Mouse (Mus musculus) heart, embryonic 13.5 days (tissue): ENCODE measurements around the gene Olfr1371. TPM values are rescaled to one million over a fixed set of nuclear protein-coding genes. Genes with fewer than 3 reads are reported as not detected.
"Not testable (repeated sequence)": the region's sequence is repeated elsewhere in the genome, so short reads cannot be mapped to it uniquely, and the experiment has no call there.

Experiments used
- ATAC-seq: fragments of 200-750 bp; cut with Nextera tagmentation; 2 replicates; pipeline ENCODE4 v1.8.0; 2017; ENCODE audit warnings: moderate TSS enrichment; ENCODE audit not compliant: insufficient number of reproducible peaks, low FRiP score, low TSS enrichment; ENCODE audit errors: extremely low read depth
- H3K27ac ChIP-seq: fragments of 300-500 bp; sonication (generic); replicated peaks from 2 replicates; pipeline ENCODE4 v1.5.1; 2015; ENCODE audit warnings: moderate library complexity, mild to moderate bottlenecking, inconsistent platforms
- H3K27me3 ChIP-seq: fragments of 300-500 bp; sonication (generic); replicated peaks from 2 replicates; pipeline ENCODE4 v1.6.1; 2015; ENCODE audit warnings: mild to moderate bottlenecking, inconsistent platforms
- H3K36me3 ChIP-seq: fragments of 300-500 bp; sonication (generic); 2 replicates; pipeline ENCODE4 v1.6.1; 2015; ENCODE audit warnings: mild to moderate bottlenecking, inconsistent platforms
- H3K4me1 ChIP-seq: fragments of 300-500 bp; sonication (generic); 2 replicates; pipeline ENCODE4 v1.6.1; 2015; ENCODE audit warnings: inconsistent platforms
- H3K4me2 ChIP-seq: fragments of 300-500 bp; sonication (generic); 2 replicates; pipeline ENCODE4 v1.6.1; 2015; ENCODE audit warnings: inconsistent platforms, mild to moderate bottlenecking, moderate library complexity
- H3K4me3 ChIP-seq: fragments of 300-500 bp; sonication (generic); 2 replicates; pipeline ENCODE4 v1.5.1; 2015; ENCODE audit warnings: moderate library complexity, mild to moderate bottlenecking, inconsistent platforms
- H3K9ac ChIP-seq: fragments of 300-500 bp; sonication (generic); 2 replicates; pipeline ENCODE4 v1.6.1; 2015; ENCODE audit warnings: inconsistent platforms, mild to moderate bottlenecking, moderate library complexity
- H3K9me3 ChIP-seq: fragments of 300-500 bp; sonication (generic); 2 replicates; pipeline ENCODE4 v1.6.1; 2016; ENCODE audit warnings: inconsistent platforms
- WGBS: fragments of 180-500 bp; shearing (Covaris S2); methylation state at CpG from one replicate; pipeline ENCODE4 v1.1.7; 2015; ENCODE audit warnings: mixed read lengths; 5-methylcytosine and 5-hydroxymethylcytosine counted together
- polyA plus RNA-seq: library from polyadenylated mRNA; unstranded; fragments of >200 nt; fragmentation: Nextera tagmentation; extraction: Ambion mirVana; gene quantifications from 2 replicates; pipeline ENCODE4 v1.2.1, GENCODE M21; 2015

The Olfr1371 gene
- polyA plus RNA-seq, 1 experiment from 2014 or later: not detected

DNA sequence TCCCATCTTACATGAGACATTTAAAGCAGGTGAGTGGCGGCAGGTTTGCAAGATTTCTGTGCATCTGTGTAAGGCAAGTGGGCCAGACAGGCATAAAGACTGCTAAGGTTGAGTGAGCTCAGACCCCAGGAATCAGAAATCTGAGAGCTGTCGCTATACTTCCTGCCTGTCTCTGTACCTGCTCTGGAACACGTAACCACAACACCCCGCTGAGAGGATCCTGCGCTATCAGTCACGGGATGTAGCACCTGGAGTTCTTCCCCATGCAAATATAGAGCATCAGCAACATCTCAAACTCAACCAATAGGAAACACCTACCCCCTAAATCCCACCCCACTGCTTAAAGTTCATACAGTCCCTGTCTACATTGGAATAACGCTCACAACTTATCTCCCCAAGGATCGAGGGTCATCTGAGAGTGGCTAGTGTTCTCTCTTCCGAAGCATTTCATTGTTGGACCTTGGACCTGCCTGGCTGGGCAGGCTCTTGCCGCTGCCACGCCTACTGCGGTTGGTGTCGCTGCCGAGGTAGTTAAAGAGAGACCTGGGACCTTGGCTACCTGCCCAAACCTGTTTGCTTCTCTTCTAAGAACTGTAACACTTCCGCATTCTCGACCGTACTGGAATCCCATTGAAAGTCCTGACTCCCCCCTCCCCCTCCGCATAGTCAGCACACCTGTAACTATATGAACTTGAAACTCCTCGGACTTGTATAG is 10.3 kb upstream of the Olfr1371 start:
- Histone ChIP-seq H3K9me3 (no peaks in the 10 kb centered on the region), H3K36me3 (no peaks in the 10 kb centered on the region), H3K27me3 (peaks cover 10% of the 10 kb centered on the region), H3K9ac (peak overlapping the region; percentile 48; the same call in 1 of the 2 replicates), H3K4me2 (peak overlapping the region; percentile 65), H3K4me3 (peak overlapping the region; percentile 37), H3K4me1 (peaks cover 11% of the 10 kb centered on the region), H3K27ac (no peak overlapping the region)
- 12% methylated on average over 19 of the region's 19 CpGs for WGBS
- ATAC-seq: no peak

DNA sequence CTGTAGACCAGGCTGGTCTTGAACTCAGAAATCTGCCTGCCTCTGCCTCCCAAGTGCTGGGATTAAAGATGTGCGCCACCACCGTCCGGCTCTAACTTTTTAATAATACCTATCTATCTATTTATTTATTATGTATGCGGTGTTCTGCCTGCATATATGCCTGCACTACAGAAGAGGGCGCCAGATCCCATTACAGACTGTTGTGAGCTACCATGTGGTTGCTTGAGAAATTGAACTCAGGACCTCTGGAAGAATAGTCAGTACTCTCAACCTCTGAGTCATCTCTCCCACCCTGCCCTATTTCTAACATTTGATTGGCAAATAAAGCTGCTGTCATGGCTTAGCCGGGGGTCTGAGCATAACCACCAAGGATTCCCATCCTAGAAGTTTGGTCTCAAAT is 9.1 kb upstream of the Olfr1371 start:
- no peaks in the 10 kb centered on the region for H3K36me3 ChIP-seq
- no peak overlapping the region for H3K4me3 ChIP-seq
- ATAC-seq: no peak
- H3K4me1 ChIP-seq: peaks cover 11% of the 10 kb centered on the region
- 71% methylated on average over 6 of the region's 6 CpGs for WGBS
- H3K27me3 ChIP-seq: peaks cover 10% of the 10 kb centered on the region
- no peak overlapping the region for H3K4me2 ChIP-seq
- H3K9me3 ChIP-seq: no peaks in the 10 kb centered on the region
- H3K9ac ChIP-seq: no peak overlapping the region
- no peak overlapping the region for H3K27ac ChIP-seq

DNA sequence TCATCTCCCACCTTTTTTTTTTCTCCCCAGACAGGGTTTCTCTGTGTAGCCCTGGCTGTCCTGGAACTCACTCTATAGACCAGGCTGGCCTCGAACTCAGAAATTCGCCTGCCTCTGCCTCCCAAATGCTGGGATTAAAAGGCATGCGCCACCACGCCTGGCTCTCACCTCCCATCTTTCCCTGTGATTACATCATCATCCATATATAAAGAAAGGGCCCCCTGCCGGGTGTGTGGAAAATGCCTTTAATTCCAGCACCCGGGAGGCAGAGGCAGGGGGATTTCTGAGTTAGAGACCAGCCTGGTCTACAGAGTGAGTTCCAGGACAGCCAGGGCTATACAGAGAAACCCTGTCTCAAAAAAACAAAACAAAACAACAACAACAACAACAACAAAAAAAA is 8.1 kb upstream of the Olfr1371 start:
- H3K27ac ChIP-seq, H3K9ac ChIP-seq, H3K4me2 ChIP-seq, H3K4me3 ChIP-seq, H3K9me3 ChIP-seq, ATAC-seq, H3K27me3 ChIP-seq, H3K36me3 ChIP-seq: not testable (repeated sequence)
- 81% methylated on average over 6 of the region's 6 CpGs for WGBS
- H3K4me1 ChIP-seq: peaks cover 11% of the 10 kb centered on the region

DNA sequence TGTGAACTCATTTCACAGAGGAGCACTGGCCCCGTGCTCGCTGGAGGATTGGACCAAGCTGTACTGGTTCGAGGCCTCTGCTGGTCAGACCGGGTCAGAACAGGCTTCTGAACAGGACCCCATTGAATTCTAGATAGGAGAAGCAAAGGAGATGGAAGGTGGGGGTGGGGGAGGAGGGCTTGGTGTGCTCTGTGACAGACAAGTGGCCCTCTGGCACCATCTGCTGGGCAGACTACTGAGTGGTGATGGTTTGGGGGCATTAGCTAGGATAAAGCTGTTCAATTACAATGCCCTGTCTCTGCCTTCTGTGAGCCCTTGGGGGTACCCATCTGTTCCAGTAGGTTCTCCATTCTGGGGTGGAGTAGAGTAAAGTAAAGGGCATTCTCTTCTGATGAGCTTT is 6.5 kb upstream of the Olfr1371 start:
- Histone ChIP-seq H3K27me3 (peaks cover 10% of the 10 kb centered on the region), H3K27ac (no peak overlapping the region), H3K36me3 (no peaks in the 10 kb centered on the region), H3K9ac (0 out of 2 replicates have a peak overlapping the region, but pooled peaks have one; percentile 38), H3K9me3 (no peaks in the 10 kb centered on the region), H3K4me2 (peak overlapping the region; percentile 44), H3K4me3 (no peak overlapping the region), H3K4me1 (peaks cover 11% of the 10 kb centered on the region)
- ATAC-seq: no peak
- 5% methylated on average over 4 of the region's 4 CpGs for WGBS

DNA sequence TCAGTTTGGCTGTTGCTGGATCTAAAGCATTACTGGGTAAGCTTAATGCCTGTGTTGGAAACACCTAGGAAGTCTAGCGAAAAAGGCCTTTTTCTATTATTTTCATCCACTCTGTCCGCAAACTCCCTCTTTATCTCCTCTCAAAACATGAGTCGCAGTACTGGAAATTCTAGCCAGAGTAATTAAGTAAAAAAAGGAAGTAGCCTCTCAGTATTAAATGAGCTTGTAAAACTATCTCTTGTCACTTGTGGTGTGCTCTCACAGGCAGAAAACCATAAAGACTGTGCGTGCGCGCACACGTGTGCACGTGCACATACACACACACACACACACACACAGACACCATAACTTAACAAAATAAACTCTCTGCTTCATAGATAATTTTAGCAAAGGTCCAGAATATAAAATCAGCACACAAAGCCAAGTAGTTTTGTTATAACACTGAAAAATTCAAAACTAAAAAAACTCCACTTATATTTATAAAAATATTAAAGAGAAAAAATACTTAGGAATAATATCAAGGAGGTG is 17.2 kb downstream of the Olfr1371 start:
- not testable (repeated sequence) for H3K9ac ChIP-seq, H3K4me3 ChIP-seq, H3K36me3 ChIP-seq, H3K27me3 ChIP-seq, H3K4me1 ChIP-seq, ATAC-seq, H3K27ac ChIP-seq, H3K4me2 ChIP-seq, H3K9me3 ChIP-seq
- 82% methylated on average over 8 of the region's 8 CpGs for WGBS

DNA sequence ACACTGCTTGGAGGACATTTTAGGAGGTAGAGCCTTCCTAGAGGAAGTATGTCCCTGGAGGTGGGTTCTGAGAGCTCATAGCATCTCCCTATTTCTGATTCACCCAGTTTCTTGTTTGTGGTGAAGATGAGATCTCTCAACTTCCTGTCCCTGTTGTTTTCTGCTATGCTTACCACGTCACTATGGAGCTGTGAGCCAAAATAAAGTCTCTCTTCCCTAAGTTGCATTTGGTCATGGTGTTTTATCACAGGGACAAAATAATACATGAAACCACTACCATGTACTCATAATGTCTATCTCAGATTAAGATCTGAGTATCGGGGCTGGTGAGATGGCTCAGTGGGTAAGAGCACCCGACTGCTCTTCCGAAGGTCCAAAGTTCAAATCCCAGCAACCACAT is 33.1 kb downstream of the Olfr1371 start:
- H3K27me3 ChIP-seq, H3K4me1 ChIP-seq, H3K27ac ChIP-seq, H3K4me3 ChIP-seq, H3K4me2 ChIP-seq, ATAC-seq, H3K9me3 ChIP-seq, H3K36me3 ChIP-seq, H3K9ac ChIP-seq: not testable (repeated sequence)
- WGBS: 73% methylated on average over 4 of the region's 4 CpGs

DNA sequence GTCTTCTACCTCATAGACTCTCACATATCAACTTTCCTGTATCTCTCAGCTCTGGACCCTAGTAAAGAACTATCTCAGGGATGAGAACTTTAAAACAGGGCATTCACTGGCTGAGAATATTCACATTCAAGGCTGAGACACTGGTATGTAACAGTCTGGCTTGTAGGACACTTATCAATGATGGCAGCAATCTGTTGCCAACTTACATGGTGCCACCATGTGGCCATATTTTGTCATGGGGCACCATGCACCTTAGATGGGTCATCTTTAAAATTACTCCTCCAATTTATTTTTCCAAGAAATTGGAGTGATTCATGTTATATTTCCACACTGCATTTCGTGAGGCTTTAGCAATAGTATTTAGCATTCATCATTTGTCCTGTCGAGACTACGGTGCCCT is 33.9 kb downstream of the Olfr1371 start:
- H3K36me3 ChIP-seq, H3K4me2 ChIP-seq, H3K27me3 ChIP-seq, H3K27ac ChIP-seq, H3K4me3 ChIP-seq, H3K9me3 ChIP-seq, H3K4me1 ChIP-seq, H3K9ac ChIP-seq, ATAC-seq: not testable (repeated sequence)
- WGBS: 100% methylated on average over 2 of the region's 3 CpGs

DNA sequence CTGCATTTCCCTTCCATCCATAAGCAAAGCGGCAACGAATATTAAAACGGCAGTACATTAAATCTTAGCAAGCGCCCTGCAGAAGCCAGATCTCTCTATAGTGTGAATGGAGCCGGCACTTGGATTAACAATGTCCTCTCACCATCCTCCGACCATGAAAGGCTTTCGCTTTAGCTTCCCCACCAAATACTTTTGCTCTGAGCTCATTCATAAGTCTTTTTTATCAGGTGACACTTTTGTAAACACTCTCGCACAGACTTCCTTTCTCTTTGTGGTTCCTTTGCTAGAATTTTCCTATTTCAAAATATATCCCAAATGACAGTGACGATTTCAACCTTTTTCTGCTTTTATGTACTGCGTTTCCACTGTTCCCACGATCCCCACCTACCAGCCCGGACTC is 45.3 kb downstream of the Olfr1371 start:
- 11% methylated on average over 12 of the region's 12 CpGs for WGBS
- peak overlapping the region; percentile 73 for H3K9ac ChIP-seq
- peaks cover 61% of the 10 kb centered on the region for H3K27me3 ChIP-seq
- H3K4me2 ChIP-seq: peak overlapping the region; percentile 85
- H3K4me1 ChIP-seq: peaks cover 10% of the 10 kb centered on the region
- no peak overlapping the region for H3K27ac ChIP-seq
- H3K36me3 ChIP-seq: no peaks in the 10 kb centered on the region
- H3K4me3 ChIP-seq: peak overlapping the region; percentile 60
- no peak for ATAC-seq
- no peaks in the 10 kb centered on the region for H3K9me3 ChIP-seq

DNA sequence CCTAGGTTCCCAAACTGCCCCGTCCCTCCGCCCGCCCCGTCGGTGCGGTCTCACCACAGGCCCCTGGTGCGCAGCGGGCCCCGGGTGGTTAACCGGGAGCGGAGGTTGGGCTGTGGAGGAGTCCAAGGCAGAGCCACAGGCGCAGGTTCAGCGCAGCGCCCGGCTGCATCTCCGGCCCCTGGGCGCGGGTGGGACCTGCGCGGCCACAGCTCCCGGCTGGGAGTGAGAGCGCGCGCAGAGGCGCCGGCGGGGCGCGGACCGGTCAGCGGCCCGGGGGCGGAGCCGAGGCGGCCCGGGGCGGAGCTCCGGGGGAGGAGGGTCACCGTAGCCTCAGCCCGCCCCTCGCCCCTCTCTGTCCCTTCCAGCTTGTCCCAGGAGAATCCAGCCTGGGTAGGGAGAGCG is 45.9 kb downstream of the Olfr1371 start:
- peak overlapping the region; percentile 73 for H3K9ac ChIP-seq
- H3K27me3 ChIP-seq: peaks cover 64% of the 10 kb centered on the region
- H3K4me3 ChIP-seq: peak overlapping the region; percentile 60
- H3K27ac ChIP-seq, H3K36me3 ChIP-seq, H3K9me3 ChIP-seq: not testable (repeated sequence)
- peaks cover 10% of the 10 kb centered on the region for H3K4me1 ChIP-seq
- peak overlapping the region; percentile 85 for H3K4me2 ChIP-seq
- ATAC-seq: peak; percentile 61; the same call in 1 of the 2 replicates
- under 1% methylated on average over 34 of the region's 42 CpGs for WGBS

DNA sequence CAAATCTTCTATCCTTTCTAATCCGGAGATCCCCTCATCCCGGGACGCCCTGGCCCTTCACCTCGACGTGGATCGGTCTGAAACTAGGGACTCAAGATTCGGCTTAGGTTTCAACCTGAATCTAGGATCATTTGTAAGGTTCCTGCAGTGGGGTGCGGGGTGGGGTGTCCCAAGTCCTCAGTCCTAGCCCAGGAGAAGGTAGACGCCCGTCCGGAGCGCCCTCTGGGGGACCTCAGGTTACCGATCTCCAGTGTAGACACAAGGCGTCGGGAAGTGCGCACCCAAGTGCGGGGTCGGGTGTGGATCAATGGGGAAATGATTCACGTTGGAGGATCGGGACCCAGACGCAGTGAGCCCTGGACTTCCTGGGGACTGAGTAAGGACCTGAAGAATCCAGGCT is 46.7 kb downstream of the Olfr1371 start:
- Histone ChIP-seq H3K4me2 (peak overlapping the region; percentile 85), H3K9me3 (no peaks in the 10 kb centered on the region), H3K4me1 (peaks cover 10% of the 10 kb centered on the region), H3K9ac (no peak overlapping the region), H3K36me3 (no peaks in the 10 kb centered on the region), H3K27ac (no peak overlapping the region), H3K27me3 (peaks cover 61% of the 10 kb centered on the region), H3K4me3 (peak overlapping the region; percentile 60)
- ATAC-seq: no peak
- WGBS: 2% methylated on average over 21 of the region's 21 CpGs

DNA sequence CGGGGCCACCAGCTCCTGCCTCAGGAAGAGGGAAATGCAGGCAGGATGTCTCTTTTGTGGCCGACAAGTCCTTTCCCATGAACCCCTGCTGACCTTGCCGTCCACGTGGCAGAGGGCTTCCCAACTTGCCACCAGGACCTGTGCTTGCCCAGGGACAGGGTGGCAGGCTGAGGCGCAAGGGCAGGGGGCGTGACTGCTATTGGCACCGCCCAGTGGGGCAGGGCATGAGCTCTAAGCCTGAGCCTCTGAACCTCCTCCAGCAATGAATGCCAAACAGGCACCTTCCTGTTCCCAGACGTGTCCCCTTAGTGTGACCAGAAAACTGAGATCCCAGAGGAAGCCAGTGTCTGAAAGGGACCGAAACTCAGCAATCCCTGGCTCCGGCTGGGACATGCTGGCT is 49.9 kb downstream of the Olfr1371 start:
- H3K4me1 ChIP-seq: peaks cover 10% of the 10 kb centered on the region
- 24% methylated on average over 10 of the region's 10 CpGs for WGBS

More for the DNA sequence above, 49.9 kb downstream of the Olfr1371 start:
- H3K4me2 ChIP-seq: no peak overlapping the region
- H3K36me3 ChIP-seq: no peaks in the 10 kb centered on the region
- peaks cover 39% of the 10 kb centered on the region for H3K27me3 ChIP-seq
- no peak overlapping the region for H3K4me3 ChIP-seq
- H3K27ac ChIP-seq: no peak overlapping the region
- no peak overlapping the region for H3K9ac ChIP-seq
- H3K9me3 ChIP-seq: no peaks in the 10 kb centered on the region
- no peak for ATAC-seq
